Mouse (Mus musculus) liver, embryonic 11.5 days (tissue): ENCODE measurements around the gene Epor. TPM values are rescaled to one million over a fixed set of nuclear protein-coding genes. Genes with fewer than 3 reads are reported as not detected.

Experiments
- ATAC-seq: fragments of 200-750 bp; cut with Nextera tagmentation; replicated peaks from 2 replicates; pipeline ENCODE4 v1.8.0; 2017; ENCODE audit warnings: moderate number of reproducible peaks, mild to moderate bottlenecking, moderate TSS enrichment, moderate library complexity; ENCODE audit not compliant: low FRiP score
- DNase-seq: peaks from one replicate; pipeline ENCODE4 v3.0.0-alpha.2; 2017; ENCODE audit warnings: low spot score
- H3K27ac ChIP-seq: fragments of 300-500 bp; sonication (generic); 2 replicates; pipeline ENCODE4 v1.5.1; 2014; ENCODE audit warnings: mild to moderate bottlenecking, low read depth, low read length, control low read depth
- H3K27me3 ChIP-seq: fragments of 300-500 bp; sonication (generic); replicated peaks from 2 replicates; pipeline ENCODE4 v1.6.1; 2014; ENCODE audit warnings: low read length, mixed read lengths; ENCODE audit not compliant: control insufficient read depth, insufficient read depth
- H3K36me3 ChIP-seq: fragments of 300-500 bp; sonication (generic); 2 replicates; pipeline ENCODE4 v1.6.1; 2014; ENCODE audit warnings: mild to moderate bottlenecking, low read length, moderate library complexity, mixed read lengths; ENCODE audit not compliant: control insufficient read depth, insufficient read depth
- H3K4me1 ChIP-seq: fragments of 300-500 bp; sonication (generic); replicated peaks from 2 replicates; pipeline ENCODE4 v1.6.1; 2014; ENCODE audit warnings: low read length, mixed read lengths; ENCODE audit not compliant: control insufficient read depth, insufficient read depth
- H3K4me2 ChIP-seq: fragments of 300-500 bp; sonication (generic); 2 replicates; pipeline ENCODE4 v1.6.1; 2014; ENCODE audit warnings: mild to moderate bottlenecking, control low read depth, moderate library complexity
- H3K4me3 ChIP-seq: fragments of 300-500 bp; sonication (generic); 2 replicates; pipeline ENCODE4 v1.5.1; 2014; ENCODE audit warnings: low read depth, low read length, control low read depth
- H3K9ac ChIP-seq: fragments of 300-500 bp; sonication (generic); 2 replicates; pipeline ENCODE4 v1.6.1; 2014; ENCODE audit warnings: low read depth, low read length, control low read depth
- H3K9me3 ChIP-seq: fragments of 300-500 bp; sonication (generic); 2 replicates; pipeline ENCODE4 v1.6.1; 2016; ENCODE audit warnings: low read length, inconsistent platforms, mixed read lengths; ENCODE audit not compliant: control insufficient read depth
- WGBS: fragments of 180-500 bp; shearing (Covaris S2); extraction: QIAGEN DNeasy Blood & Tissue Kit; methylation state at CpG from one replicate; pipeline ENCODE4 v1.1.7; 2014; 5-methylcytosine and 5-hydroxymethylcytosine counted together
- polyA plus RNA-seq: library from polyadenylated mRNA; unstranded; fragments of >200 nt; fragmentation: Nextera tagmentation; extraction: Ambion mirVana; gene quantifications from 2 replicates; pipeline ENCODE4 v1.2.1, GENCODE M21; 2014

The Epor gene
- polyA plus RNA-seq, 1 experiment from 2014 or later: 131 TPM

DNA sequence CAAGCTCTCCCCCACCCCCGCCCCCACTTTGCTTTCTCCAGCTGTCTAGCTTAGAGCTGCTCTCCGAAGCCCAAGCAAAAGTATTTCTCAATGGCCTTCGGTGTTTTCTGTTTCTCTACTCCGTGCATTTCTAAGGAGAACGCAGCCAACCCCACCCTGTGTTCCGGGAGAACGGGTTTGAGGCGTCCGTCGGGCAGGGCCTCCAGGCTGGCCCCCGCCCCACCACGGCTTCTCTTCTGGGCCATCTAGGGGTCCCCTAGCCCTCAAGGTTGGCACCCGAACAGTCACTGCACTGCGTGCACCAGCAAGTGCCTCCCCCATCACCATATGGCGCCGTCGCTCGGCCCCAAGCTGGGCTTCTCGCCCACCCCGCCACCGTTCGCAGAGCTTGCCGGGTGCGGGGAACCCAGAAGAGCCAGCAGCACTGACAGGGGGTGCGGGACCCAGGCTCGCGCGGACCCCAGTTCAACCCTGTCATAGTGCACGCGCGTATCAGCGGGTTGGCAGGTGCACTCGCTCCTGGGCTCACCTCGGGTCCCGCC lies 45.7 kb downstream of the Epor start:
- H3K27ac ChIP-seq: peak overlapping the region; percentile 22; the same call in 1 of the 2 replicates
- 2% methylated on average over 35 of the region's 35 CpGs for WGBS
- no peaks in the 10 kb centered on the region for H3K27me3 ChIP-seq
- peak overlapping the region; percentile 100 for H3K4me2 ChIP-seq
- ATAC-seq (peak; percentile 45), DNase-seq (peak; percentile 43)
- H3K4me1 ChIP-seq: peaks cover 6% of the 10 kb centered on the region
- no peaks in the 10 kb centered on the region for H3K36me3 ChIP-seq
- peak overlapping the region; percentile 72 for H3K4me3 ChIP-seq
- H3K9me3 ChIP-seq: no peaks in the 10 kb centered on the region
- peak overlapping the region; percentile 74 for H3K9ac ChIP-seq

DNA sequence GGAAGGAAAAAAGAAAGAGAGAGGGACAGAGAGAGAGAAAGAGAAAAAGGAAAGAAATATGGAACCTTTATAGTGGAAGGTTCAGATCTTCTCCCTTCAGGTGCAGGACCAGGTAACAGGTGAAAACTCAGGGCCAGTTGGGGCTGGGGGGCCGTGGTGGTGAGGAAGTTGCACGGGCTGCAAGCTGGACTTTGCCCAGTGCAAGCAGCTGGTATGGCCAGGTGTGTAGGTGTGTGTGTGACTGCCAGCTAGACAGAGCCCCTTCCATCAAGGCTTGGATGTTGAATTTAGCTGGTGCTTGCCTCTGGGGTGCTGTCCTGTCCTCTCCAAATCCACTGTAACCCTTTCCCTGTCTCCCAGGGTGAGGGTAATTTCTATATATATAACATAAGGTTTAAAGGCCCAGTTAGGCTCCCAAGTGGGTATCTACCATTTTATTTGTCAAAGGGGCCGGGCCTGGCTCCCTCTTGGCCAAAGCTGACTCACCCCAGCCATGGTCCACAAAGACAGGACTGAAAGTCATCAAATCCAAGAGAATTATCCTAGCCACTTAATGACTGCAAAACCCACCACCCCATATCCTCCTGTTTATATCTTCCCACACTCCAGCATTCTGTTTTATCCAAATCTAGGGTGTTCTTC lies 46.3 kb downstream of the Epor start:
- Histone ChIP-seq H3K9me3 (no peaks in the 10 kb centered on the region), H3K4me2 (peak overlapping the region; percentile 100), H3K27ac (no peak overlapping the region), H3K27me3 (no peaks in the 10 kb centered on the region), H3K4me1 (peaks cover 6% of the 10 kb centered on the region), H3K4me3 (peak overlapping the region; percentile 72), H3K36me3 (no peaks in the 10 kb centered on the region), H3K9ac (peak overlapping the region; percentile 74; the same call in 1 of the 2 replicates)
- ATAC-seq: no peak
- WGBS: 60% methylated on average over 3 of the region's 3 CpGs
- no peak for DNase-seq

DNA sequence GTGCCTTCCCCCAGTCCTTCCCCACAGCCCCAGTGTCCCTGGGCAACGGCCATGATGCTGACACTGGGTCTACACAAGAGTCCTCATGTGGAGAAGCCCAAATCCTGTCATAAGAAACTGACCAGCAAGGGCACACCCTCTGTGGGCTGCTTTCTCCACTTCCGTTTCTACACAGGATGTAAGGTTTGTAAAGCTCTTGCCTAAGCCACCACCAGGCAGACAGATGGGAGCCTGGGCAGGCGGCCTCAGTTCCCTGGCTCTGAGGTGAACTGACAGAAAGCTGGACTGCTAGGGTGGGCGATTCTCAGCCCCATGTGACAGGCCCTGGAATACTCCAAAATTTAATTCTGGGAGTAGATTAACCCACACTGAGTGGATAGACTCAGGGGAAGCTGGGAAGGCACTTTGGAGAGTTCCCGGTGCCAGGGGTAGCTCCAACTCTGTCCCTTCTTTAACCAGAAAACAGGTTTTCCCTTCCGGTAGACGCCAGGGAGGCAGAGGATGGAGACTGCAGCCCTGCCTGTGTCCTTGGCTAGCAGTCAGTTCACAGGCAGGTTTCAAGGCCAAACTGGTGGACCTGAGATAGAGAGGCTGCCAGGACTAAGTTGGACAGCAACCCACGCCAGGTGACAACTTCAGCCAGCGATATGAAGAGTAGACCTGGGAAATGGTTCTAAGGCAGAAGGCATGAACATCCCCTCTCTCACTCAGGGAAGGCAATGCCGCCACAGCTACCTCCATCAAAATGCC lies 53.7 kb downstream of the Epor start:
- Histone ChIP-seq H3K9ac (no peak overlapping the region), H3K4me1 (no peaks in the 10 kb centered on the region; the same call in 1 of the 2 replicates), H3K4me3 (no peak overlapping the region), H3K36me3 (no peaks in the 10 kb centered on the region), H3K4me2 (no peak overlapping the region), H3K9me3 (no peaks in the 10 kb centered on the region), H3K27ac (no peak overlapping the region), H3K27me3 (peaks cover 5% of the 10 kb centered on the region; the same call in 1 of the 2 replicates)
- WGBS: 65% methylated on average over 10 of the region's 10 CpGs
- ATAC-seq: no peak
- DNase-seq: no peak

Other genes starting within 250 kb of the Epor start
- 18.8 and 23.9 TPM in 2 replicates for gene Ldlr, start 240.0 kb downstream of the Epor start, polyA plus RNA-seq
- 151 and 170 TPM in 2 replicates for gene Spc24, start 203.2 kb downstream of the Epor start, polyA plus RNA-seq
- gene Kank2, start 164.8 kb downstream of the Epor start, polyA plus RNA-seq: 4.7 and 6.7 TPM in 2 replicates
- gene Angptl8, start 128.0 kb downstream of the Epor start, polyA plus RNA-seq: 16.1 and 17.4 TPM in 2 replicates
- 14.9 and 21.6 TPM in 2 replicates for gene Dock6, start 110.9 kb downstream of the Epor start, polyA plus RNA-seq
- 5.7 and 7.3 TPM in 2 replicates for gene Rab3d, start 45.3 kb downstream of the Epor start, polyA plus RNA-seq
- gene Ccdc159, start 36.0 kb downstream of the Epor start, polyA plus RNA-seq: 2.2 and 2.9 TPM in 2 replicates
- gene Tmem205, start 36.0 kb downstream of the Epor start, polyA plus RNA-seq: 45.0 and 51.0 TPM in 2 replicates
- 6.1 and 7.2 TPM in 2 replicates for gene Plppr2, start 26.5 kb downstream of the Epor start, polyA plus RNA-seq
- 9.8 and 11.9 TPM in 2 replicates for gene Swsap1, start 7.8 kb downstream of the Epor start, polyA plus RNA-seq
- 0.34 and 0.55 TPM in 2 replicates for gene Rgl3, start 25.9 kb upstream of the Epor start, polyA plus RNA-seq
- 0.23 and 0.29 TPM in 2 replicates for gene Ccdc151, start 39.1 kb upstream of the Epor start, polyA plus RNA-seq
- 89.4 and 89.5 TPM in 2 replicates for gene Prkcsh, start 39.3 kb upstream of the Epor start, polyA plus RNA-seq
- 0.19 and 0.25 TPM in 2 replicates for gene Elavl3, start 88.5 kb upstream of the Epor start, polyA plus RNA-seq
- not detected in 2 replicates for gene Gm49318, start 107.8 kb upstream of the Epor start, polyA plus RNA-seq
- 5.5 and 7.5 TPM in 2 replicates for gene Zfp653, start 107.9 kb upstream of the Epor start, polyA plus RNA-seq
- gene Ecsit, start 121.9 kb upstream of the Epor start, polyA plus RNA-seq: 55.1 and 59.2 TPM in 2 replicates
- 3.6 and 6.2 TPM in 2 replicates for gene Cnn1, start 135.7 kb upstream of the Epor start, polyA plus RNA-seq
- gene Elof1, start 153.7 kb upstream of the Epor start, polyA plus RNA-seq: 159 and 169 TPM in 2 replicates
- gene Acp5, start 172.2 kb upstream of the Epor start, polyA plus RNA-seq: 156 and 162 TPM in 2 replicates
- 66.6 and 67.9 TPM in 2 replicates for gene Pigyl, start 193.3 kb upstream of the Epor start, polyA plus RNA-seq
- 0.13 and 0.15 TPM in 2 replicates for gene Zfp872, start 224.6 kb upstream of the Epor start, polyA plus RNA-seq